Mouse (Mus musculus) T-helper 1 cell (primary cell): ENCODE data around the gene Rbmx2.

Experiments
- in situ Hi-C: fragments of 300-600 bp; cut with MboI, MseI; formaldehyde crosslinking; loops from one replicate; pipeline ENCODE4 v1.15.1; 2025; ENCODE audit warnings: high pct_unique_total_duplicates

Rbmx2 gene

DNA sequence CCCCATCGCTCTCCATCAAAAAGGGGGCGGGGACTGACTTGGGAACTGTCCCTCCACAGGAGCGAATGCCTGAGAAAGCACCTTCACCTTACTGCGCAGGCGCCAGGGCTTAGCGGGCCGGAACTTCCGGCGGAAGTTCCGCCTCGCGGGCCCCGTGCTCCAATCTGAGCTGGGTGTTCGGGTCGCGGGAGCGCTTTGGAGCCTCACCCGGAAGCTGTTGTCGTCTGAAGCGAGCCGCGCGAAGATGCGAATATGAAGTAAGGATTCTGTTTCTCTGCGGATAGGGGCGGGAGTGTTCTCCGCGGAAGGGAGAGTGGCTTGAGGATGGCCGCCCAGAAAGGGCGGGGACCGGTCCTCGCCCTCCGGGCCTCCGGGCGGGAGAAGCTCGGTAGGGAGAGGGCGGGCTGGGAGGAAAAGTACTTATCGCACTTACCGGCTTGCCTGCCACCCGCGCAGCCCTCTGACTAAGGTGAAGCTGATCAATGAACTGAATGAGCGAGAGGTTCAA, at the start of gene Rbmx2:
Gene Rbmx2 (plus strand): TSS at position 141 of the 508 bp plus-strand sequence.
- in situ Hi-C loops: no loop called here

DNA sequence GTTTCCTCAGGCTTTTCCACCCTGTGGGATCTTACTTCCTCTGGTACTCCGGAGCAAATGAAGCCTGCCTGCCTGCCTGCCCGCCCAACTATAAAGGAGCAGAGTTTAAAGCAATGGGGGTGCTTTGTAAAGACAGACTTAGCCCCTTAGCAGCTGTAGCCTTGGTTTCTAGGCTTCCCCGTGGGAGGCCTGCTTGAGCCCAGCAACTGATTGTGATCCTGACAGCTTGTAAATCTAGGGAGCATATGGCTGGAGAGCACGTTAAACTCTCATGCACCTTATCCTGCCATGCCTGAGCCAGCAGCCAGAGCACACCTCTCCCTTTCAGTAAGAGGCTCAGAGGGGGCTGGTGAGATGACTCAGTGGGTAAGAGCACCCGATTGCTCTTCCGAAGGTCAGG, 28.0 kb upstream of the Rbmx2 start:
- in situ Hi-C loops: loop anchor here (5.0 kb wide), 1 partner anchor 65 kb away; no protein-coding TSS in a partner anchor

DNA sequence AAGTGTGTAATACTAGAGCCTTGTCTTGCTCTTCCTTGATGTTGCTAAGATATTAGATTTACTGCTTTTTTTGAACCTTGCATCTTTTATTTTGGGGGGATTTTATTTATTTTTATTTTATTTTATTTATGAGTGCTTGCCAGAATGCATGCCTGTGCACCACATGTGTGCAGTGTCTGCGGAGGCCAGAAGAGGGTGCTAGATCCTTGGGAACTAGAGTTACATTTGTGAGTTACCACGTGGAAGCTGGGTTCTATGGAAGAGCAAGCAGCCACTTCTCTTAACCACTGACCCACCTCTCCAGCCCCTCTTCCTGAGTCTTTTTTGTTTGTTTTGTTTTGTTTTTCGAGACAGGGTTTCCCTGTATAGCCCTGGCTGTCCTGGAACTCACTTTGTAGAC, 25.2 kb upstream of the Rbmx2 start:
- in situ Hi-C loops: loop anchor here (5.0 kb wide), 1 partner anchor 63 kb away; no protein-coding TSS in a partner anchor

- in situ Hi-C loops: no loop called here
Observed at GRCm38 (mm10) chrX:48671714-48672113, 23.1 kb upstream of the Rbmx2 start.

GRCm38 (mm10) chrX:48674171-48674570, 20.6 kb upstream of the Rbmx2 start, which contains the start of gene Gpr119:
Gpr119 (minus strand) TSS chrX:48674478.
- in situ Hi-C loops: no loop called here

DNA sequence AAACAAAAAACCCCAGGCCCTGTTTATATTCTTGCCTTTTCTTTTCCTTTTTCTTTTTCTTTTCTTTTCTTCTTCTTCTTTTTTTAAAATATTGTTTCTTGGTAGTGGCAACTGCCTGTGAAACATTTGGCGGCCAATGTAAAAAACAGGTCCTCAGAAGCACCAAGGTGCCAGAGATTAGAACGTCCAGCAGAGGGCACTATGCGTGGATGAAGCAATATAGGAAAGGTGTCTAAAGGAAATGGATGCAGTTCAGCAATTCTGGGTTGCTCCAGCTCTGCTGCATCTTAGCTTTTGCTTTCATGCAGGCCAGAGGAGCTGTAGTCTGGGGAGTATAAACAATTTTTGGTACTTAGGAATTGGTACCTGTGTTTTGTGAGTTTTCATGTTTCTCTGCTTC, 11.4 kb upstream of the Rbmx2 start:
- in situ Hi-C loops: loop anchor here (10.0 kb wide), 2 partner anchors 131 to 1449 kb away; no protein-coding TSS in a partner anchor

GRCm38 (mm10) chrX:48683857-48684256, 10.9 kb upstream of the Rbmx2 start:
- in situ Hi-C loops: loop anchor here (10.0 kb wide), 2 partner anchors 131 to 1449 kb away; no protein-coding TSS in a partner anchor

DNA sequence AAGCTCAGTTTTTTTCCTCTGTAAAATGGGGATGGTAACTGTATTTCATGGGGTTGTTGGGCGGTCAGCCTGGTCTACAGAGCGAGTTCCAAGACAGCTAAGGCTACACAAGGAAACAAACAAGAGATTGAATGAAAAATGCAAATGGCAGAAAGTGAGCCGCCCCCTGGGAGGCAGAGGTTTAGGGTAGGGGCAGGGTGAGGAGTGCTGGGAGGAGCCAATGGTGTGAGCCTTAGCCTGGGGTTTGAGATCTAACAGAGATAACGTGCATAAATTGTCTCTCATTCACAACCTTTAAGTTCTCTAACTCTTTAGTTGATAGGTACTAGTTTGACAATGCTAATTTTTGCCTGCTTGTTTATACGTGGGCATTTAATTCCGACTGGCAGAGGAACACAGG, 344 bp upstream of the Rbmx2 start:
- in situ Hi-C loops: no loop called here

DNA sequence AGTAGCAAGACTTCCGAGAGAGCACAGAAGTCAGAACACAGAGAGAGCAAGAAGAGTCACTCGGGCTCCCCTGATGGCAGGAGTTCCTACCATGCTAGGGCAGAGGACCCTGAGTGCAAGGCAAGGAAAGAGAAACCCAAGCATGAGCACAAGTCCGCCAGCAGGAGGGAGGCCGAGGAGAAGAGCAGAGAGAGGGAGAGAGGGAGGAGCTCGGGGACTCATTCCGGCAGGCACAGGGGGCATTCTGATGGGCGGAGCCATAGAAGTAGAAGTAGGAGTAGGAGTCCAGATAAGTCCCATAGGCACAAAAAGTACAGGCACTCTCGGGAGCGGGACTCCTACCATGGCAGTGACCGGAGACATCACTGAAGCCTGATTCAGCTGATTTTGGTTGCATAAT, 14.9 kb downstream of the Rbmx2 start:
- in situ Hi-C loops: no loop called here

DNA sequence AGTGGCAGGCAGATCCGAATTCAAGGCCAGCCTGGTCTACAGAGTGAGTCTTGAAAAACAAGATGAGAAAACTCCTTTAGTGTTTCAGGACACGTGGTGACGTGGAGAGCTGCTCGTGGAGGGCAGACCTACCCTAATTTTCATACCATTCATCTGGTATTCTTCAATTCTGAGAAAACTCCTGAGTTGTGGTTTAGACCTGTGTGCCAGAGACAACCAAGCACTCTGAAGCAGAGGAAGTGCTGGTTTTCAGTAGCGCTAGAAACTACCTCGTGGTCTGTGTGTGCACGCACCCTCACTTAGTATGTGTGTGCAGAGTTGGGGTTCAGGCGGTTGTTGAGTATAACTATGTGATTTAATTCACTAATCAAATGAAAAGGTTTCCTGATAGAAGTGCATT, 18.0 kb downstream of the Rbmx2 start:
- in situ Hi-C loops: no loop called here

DNA sequence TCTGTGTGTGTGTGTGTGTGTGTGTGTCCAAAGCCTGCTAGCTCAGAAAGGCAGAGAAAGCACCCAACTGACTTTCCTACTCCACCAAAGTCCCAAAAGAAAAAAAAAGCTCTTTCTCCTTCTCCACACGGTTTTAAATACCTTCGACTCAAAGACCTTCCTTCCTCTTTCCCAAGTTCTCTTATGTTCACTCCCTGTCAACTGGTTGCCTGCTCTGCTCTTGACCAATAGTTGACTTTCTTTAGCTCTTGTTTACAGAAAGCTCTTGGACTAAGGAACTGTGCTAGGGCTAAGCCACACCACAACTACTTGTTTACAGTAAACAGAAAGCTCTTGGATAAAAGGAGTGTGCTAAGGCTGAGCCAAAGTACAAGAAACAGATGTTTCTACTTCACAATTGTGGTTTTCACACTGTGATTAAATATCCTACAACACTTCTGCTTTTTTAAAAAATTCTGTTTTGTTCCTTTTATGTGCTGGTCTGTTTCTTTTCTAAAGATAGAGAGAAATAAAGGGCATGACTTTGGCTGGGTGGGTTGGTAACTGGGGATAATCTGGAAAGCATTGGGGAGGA, 60.0 kb downstream of the Rbmx2 start:
- in situ Hi-C loops: no loop called here
